Comparison of ENCODE assay signal across 9 mouse cellular contexts in the genomic region with DNA sequence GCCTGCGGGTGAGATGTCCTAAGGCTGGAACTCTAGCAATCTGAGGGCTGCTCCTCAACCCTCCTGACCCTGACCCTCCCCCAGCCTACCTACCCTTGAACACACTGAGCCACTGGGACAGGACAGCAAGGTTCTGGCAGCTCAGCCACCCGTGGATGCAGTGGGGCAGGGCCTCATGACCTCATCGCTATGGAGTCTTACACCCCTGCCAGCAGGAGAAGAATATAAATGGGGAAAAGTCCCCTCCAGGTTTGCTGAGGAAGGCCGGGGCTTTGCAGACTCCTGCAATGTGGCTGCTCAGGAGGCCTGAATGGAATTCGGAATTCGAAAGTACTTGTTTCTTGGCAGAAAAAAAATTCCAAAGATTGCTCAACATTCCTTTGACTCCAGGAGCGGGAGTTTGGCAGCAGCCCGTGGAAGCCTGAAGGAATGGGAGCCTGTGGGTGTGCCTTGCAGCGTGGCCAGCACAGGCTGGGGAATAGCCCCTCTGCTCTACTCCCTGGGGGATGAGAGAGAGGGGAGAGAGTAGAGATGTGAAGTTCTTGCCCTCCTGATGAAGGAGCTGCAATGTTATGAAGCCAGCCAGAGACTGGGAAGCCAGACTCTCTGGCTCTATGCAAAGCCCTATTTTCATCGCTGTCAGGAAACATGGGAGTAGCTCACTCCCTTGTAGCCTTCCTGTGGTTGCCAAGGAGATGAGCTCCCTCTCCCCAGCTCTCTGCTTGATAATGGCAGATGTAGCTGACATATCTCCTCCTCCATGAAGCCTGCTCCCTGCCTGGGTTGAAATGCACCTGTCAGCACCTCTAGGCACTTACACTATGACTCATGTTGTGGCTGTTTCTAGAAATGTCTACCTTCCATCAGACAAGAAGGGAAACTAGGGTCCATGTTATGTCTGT. TPM values are rescaled to one million over a fixed set of nuclear protein-coding genes. Genes with fewer than 3 reads are reported as not detected.
A peak's percentile ranks its signal among the peaks of the same experiment; 100 is the strongest.
DNase-seq lines count a peak whose midpoint lies in the region; ATAC-seq and TF ChIP-seq lines count a peak whose summit lies in the region.
"Had no signal": no experiment of that assay in that cellular context is flagged by ENCODE, and none has a peak within 500 bp of the region (broad histone marks: within the 10 kb centered on the region; RNA-seq: fewer than 3 reads in every experiment).

No protein-coding gene starts in this region.

- H3K9me3 ChIP-seq in hindbrain, embryonic 15.5 days, result no peaks in the 10 kb centered on the region

- peak; percentile 82 for ATAC-seq in hindbrain, embryonic 15.5 days (ENCODE audit: low FRiP score, low read depth)

- H3K9ac ChIP-seq in hindbrain, embryonic 15.5 days, result no peak overlapping the region
- H3K9ac ChIP-seq: liver, embryonic 14.5 days had no signal

- no peak for TF ChIP-seq CTCF in gastrocnemius, adult 2 months (IDR thresholded peaks at IDR 0.05)

- WGBS in hindbrain, embryonic 15.5 days, result 12% methylated on average over 10 of the region's 10 CpGs

- DNase-seq in urinary bladder, adult 2 months (ENCODE audit: low spot score), result peak; percentile 27
- DNase-seq in urinary bladder, postnatal 10 days (ENCODE audit: low spot score), result no peak
- peak; percentile 82 for DNase-seq in gastrocnemius, adult 2 months
- DNase-seq in left cerebral cortex, adult 11 months (ENCODE audit: low spot score), result peak; percentile 53
- DNase-seq in mesoderm, embryonic 11.5 days (ENCODE audit: low read depth, low spot score), result peak; percentile 49
- peak; percentile 81 for DNase-seq in skeletal muscle tissue, adult 2 months (ENCODE audit: low read depth, low spot score)
- DNase-seq in thymus, postnatal 36 days, result no peak

- H3K27ac ChIP-seq in gastrocnemius, adult 2 months, result peak overlapping the region; percentile 84
- peak overlapping the region; percentile 49 for H3K27ac ChIP-seq in hindbrain, embryonic 15.5 days (replicated peaks)
- H3K27ac ChIP-seq: liver, embryonic 14.5 days had no signal

- H3K4me2 ChIP-seq in hindbrain, embryonic 15.5 days, result peak overlapping the region; percentile 22

- H3K4me1 ChIP-seq in hindbrain, embryonic 15.5 days (replicated peaks), result peaks cover 12% of the 10 kb centered on the region

- peak overlapping the region; percentile 45 for H3K4me3 ChIP-seq in gastrocnemius, adult 2 months
- no peak overlapping the region for H3K4me3 ChIP-seq in hindbrain, embryonic 15.5 days

- no peaks in the 10 kb centered on the region for H3K36me3 ChIP-seq in hindbrain, embryonic 15.5 days

- H3K27me3 ChIP-seq in hindbrain, embryonic 15.5 days, result no peaks in the 10 kb centered on the region

- intact Hi-C loops in gastrocnemius, adult 2 months (cut with DNase I), result no loop called here

RNA-seq across cellular contexts. Expression of gene Csf1, which starts 33.3 kb away (rescaled TPM):
- 33.2 and 34.9 TPM in 2 replicates for polyA plus RNA-seq in urinary bladder, adult 2 months (2012; rRNA removed)
- total RNA-seq in gastrocnemius, adult 2 months (2021), result 1 to 10 TPM; 7.9 to 8.5 TPM
- 7.9 and 8.3 TPM in 2 replicates for polyA plus RNA-seq in hindbrain, embryonic 15.5 days (2015; fragmentation: Nextera tagmentation; extraction: Ambion mirVana)

Comparison
In these comparisons a context has a peak if more than half of its experiments do, and no peak if none do; other contexts are left out.
1. DNase-seq: peak in urinary bladder, adult 2 months (single experiment), gastrocnemius, adult 2 months (single experiment), left cerebral cortex, adult 11 months (single experiment), mesoderm, embryonic 11.5 days (single experiment) and skeletal muscle tissue, adult 2 months (single experiment); none in urinary bladder, postnatal 10 days (single experiment) and thymus, postnatal 36 days (0 of 2).